Mouse (Mus musculus) heart, adult 8-10 months (tissue): ENCODE results near the gene Trak2. TPM values are rescaled to one million over a fixed set of nuclear protein-coding genes. Genes with fewer than 3 reads are reported as not detected.
A peak's percentile ranks its signal among the peaks of the same experiment; 100 is the strongest.
"Not testable (repeated sequence)": the region's sequence is repeated elsewhere in the genome, so short reads cannot be mapped to it uniquely, and the experiment has no call there.

Source experiments
- DNase-seq: peaks from one replicate; pipeline ENCODE4 v3.0.0; 2022; ENCODE audit warnings: low spot score
- total RNA-seq, 4 experiments: library from RNA; stranded (reverse); gene quantifications; 2 replicates each; pipeline ENCODE4 v1.2.4; 2022

Gene Trak2
- total RNA-seq, 4 experiments from 2014 or later = 204 to 258 (median 233) TPM

GRCm38 (mm10) chr1:58889826-58890546 lies 83.2 kb downstream of the Trak2 start:
- DNase-seq = no peak

GRCm38 (mm10) chr1:58885646-58886045 lies 87.6 kb downstream of the Trak2 start:
- no peak for DNase-seq

- not testable (repeated sequence) for DNase-seq
These were observed 90.0 kb downstream of the Trak2 start for GRCm38 (mm10) chr1:58883279-58883678.

- not testable (repeated sequence) for DNase-seq
These were observed 93.9 kb downstream of the Trak2 start for GRCm38 (mm10) chr1:58879291-58879690.

- DNase-seq = not testable (repeated sequence)
These were observed 96.7 kb downstream of the Trak2 start for GRCm38 (mm10) chr1:58876500-58876899.

GRCm38 (mm10) chr1:58860586-58860985 lies 112.6 kb downstream of the Trak2 start:
- not testable (repeated sequence) for DNase-seq

GRCm38 (mm10) chr1:58859738-58860365 lies 113.4 kb downstream of the Trak2 start:
- DNase-seq = peak; percentile 6

- DNase-seq = not testable (repeated sequence)
These were observed 114.1 kb downstream of the Trak2 start for GRCm38 (mm10) chr1:58859131-58859530.

- DNase-seq = peak; percentile 11
These were observed 116.4 kb downstream of the Trak2 start for GRCm38 (mm10) chr1:58856811-58857210.

Other genes with a start within 250 kb of the Trak2 start
- gene Casp8, start 178.1 kb downstream of the Trak2 start, total RNA-seq = 1 to 10 TPM; 6.2 to 9.8 (median 7.3) TPM
- 10 to 100 TPM; 70.3 to 88.6 (median 75.8) TPM for gene Stradb, start 92 bp upstream of the Trak2 start, total RNA-seq
- not detected for gene C2cd6, start 121.5 kb upstream of the Trak2 start, total RNA-seq
- 1 to 10 TPM; 2.3 to 4.8 (median 2.4) TPM for gene Tmem237, start 147.0 kb upstream of the Trak2 start, total RNA-seq
- gene Mpp4, start 190.0 kb upstream of the Trak2 start, total RNA-seq = under 1 TPM in 1 of 4 experiments, not detected in 3; 0.09 TPM